Mouse (Mus musculus) heart, adult 8-10 months (tissue): ENCODE results near the gene Otogl. TPM values are rescaled to one million over a fixed set of nuclear protein-coding genes. Genes with fewer than 3 reads are reported as not detected.

Source experiments
- DNase-seq: peaks from one replicate; pipeline ENCODE4 v3.0.0; 2022; ENCODE audit warnings: low spot score
- total RNA-seq, 4 experiments: library from RNA; stranded (reverse); gene quantifications; 2 replicates each; pipeline ENCODE4 v1.2.4; 2022

The Otogl gene
- total RNA-seq, 4 experiments from 2014 or later = 0.06 to 0.08 (median 0.06) TPM

- no peak for DNase-seq
These were observed 5.5 kb downstream of the Otogl start for GRCm38 (mm10) chr10:107906453-107906852.

- peak; percentile 45 for DNase-seq
These were observed 6.5 kb downstream of the Otogl start for GRCm38 (mm10) chr10:107905274-107906034.

DNA sequence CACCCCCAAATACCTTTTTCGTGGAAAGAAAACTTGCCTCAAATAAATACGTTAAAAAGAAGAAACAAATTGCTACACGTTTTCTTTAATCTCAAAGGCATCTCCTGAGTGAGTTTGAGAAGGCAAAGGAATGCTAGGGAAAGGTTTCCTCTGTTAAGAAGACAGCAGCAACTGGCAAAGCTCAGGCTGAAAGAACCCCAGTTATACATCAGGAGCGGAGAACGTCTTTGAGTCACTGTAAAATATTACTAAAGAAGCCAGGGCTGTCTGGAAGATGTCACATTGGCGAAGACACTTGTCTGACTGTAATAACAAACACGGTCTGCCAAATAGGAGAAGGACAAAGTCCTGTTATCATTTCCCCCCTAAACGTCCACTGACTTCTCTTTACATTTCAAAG, 10.0 kb downstream of the Otogl start:
- no peak for DNase-seq

DNA sequence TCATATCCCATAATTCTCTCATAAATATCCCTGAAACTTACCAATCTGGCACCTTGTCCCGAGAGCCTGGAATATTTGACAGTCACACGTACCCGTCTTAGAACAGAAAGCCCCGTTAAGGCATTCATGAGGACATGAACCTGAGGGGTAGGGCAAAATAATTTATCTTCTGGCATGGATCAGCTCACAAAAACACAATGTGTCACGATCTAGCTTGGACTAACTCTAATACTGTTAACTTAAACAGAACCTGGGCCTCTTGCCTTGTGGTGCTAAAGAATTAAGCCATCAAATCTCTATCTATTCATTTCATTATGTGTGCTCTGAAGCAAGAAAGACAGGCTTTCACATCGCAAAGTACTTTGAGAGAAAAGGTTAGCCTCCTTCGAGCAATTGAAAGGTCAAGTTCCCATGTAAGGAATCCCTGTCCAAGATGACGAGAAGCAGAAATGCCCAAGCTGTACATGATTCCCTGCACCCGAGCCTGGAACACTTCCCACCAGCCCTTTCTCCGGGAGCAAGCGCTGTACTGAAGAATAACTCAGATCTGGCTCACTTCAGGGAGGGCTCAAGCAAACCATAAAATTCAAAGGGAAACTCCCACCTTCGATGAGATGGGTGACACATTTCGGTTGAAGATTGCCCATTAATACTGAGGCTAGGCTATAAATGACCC, 10.6 kb downstream of the Otogl start:
- no peak for DNase-seq

DNA sequence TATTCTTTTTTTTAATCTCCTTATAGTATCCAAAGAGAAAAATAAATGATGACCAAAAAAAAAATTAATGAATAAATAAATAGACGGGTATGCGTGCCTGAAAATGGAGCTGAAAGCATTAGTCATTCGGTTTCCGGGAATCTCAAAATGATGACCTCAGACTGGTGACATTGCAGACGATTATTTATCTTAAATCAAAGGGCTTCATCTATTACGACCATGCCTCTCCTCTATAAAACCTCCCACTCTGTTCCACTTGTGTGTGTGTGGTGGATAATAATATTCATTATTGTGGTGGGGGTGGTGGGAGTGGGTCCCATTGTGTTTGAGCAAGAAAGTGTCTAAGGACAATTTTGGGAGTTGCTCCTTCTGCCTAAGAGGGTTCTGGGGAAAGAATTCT, 12.0 kb downstream of the Otogl start:
- DNase-seq = no peak

DNA sequence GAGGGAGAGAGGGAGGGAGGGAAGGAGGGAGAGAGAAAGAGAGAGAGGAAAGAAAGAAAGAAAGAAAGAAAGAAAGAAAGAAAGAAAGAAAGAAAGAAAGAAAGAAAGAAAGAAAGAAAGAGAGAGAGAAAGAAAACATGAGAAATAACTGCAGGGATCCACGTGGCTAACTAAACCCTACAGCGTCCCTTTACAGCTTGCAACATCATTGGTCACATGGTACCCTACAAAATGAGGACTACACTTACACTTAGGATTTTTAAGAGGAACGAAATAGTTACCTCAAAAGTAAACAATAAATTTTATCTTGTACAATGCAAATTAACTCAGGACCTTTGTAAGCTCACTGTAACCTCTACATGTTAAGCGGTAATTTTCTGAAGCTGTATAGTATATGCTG, 15.8 kb downstream of the Otogl start:
- DNase-seq = no peak

DNA sequence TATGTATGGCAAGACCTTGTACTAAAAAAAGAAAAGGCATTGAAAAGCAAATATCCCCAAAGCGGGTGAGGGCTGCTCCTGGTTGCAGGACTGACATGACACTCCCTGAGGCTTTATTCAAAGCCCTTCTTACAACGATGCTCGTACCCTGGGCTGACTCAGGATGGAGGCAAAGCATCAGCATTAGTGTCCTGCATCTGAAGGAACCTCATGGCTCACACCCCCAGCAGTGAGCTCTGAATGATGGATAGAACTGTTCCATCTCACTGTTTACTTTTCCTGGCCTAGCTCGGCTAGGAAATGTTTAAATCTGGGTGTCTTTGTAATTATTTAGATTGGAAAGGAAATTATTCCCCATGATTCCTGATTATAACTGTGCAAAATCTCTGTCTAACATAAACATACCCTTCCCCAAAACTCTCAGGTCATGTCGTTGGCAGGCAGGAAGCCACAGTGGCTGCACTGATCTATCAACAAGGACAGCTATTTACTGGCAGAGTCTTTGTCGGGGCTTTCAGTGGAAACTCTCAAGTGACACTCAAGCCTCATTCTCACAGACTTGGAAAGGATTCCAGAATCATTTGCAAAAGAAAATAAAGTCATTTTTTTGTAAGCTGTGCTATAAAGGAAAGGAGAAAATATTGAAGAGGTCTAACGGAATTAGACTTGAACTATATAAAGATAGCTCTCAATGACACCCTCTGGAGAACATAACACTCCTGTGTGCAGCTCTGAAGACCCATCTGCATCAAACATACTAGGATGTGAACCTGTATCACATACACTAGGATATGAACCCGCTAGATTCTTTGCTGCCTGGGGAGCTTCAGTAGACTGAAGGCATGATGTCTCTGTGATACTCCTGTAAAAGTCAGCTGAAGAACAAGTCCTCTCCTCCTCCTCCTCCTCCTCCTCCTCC, 17.0 kb downstream of the Otogl start:
- DNase-seq = no peak

DNA sequence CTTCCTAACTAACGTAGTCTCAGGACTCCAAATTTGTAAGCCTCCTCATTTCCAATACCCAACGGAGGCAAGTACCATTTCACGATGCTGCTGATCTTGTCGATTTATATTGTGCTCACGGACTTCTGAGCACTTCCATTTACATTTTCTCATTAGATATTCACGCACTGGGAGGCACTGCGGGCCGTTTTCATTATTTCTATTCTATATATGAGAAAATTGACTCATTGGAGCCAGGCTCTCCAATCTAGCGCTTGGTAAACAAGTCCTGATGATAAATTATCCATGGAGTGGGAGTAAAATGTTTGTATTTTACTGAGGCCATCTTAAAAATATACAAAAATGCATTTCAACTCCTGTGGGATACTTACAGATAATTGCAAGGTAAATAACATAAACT, 21.5 kb downstream of the Otogl start:
- DNase-seq = no peak

DNA sequence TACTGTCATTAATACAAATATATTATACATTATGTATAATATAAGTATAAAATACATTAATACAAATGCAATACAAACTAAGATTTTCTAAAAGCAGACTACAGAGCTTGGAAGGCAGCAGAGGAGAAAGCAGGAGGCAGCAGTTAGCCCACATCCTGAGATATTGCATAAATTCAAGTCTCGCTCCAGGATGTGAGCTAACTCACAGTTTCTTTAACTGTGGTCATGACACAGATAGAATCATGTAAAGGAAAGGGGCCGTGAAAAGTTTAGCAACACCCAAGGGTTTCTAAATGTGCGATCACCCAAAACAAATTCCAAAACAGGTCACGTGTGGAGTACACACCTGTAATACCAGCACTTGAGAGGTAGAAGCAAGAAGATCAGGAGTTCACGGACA, 39.4 kb downstream of the Otogl start:
- no peak for DNase-seq

- no peak for DNase-seq
These were observed 39.8 kb downstream of the Otogl start for GRCm38 (mm10) chr10:107872109-107872508.

- no peak for DNase-seq
These were observed 41.4 kb downstream of the Otogl start for GRCm38 (mm10) chr10:107870540-107870939.

GRCm38 (mm10) chr10:107868904-107869303, 43.0 kb downstream of the Otogl start:
- no peak for DNase-seq

DNA sequence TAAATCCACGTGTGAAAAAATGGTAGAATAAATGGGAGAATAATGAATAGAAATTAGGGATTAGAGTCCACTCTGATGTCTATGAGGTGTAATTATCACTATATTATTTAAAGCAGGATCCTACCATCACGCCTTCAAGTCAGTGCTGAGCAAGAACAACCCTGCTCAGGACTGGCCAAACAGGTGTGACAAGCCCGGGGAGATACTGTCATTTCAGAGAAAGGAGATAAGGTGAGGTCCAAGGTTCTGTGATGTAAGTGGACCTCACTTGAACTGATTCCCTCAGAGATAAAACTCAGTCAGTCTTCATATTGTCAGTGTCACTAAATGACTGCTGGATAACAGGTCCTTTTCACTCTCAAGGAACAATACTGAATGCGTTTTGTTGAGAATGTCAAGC, 44.5 kb downstream of the Otogl start:
- no peak for DNase-seq

DNA sequence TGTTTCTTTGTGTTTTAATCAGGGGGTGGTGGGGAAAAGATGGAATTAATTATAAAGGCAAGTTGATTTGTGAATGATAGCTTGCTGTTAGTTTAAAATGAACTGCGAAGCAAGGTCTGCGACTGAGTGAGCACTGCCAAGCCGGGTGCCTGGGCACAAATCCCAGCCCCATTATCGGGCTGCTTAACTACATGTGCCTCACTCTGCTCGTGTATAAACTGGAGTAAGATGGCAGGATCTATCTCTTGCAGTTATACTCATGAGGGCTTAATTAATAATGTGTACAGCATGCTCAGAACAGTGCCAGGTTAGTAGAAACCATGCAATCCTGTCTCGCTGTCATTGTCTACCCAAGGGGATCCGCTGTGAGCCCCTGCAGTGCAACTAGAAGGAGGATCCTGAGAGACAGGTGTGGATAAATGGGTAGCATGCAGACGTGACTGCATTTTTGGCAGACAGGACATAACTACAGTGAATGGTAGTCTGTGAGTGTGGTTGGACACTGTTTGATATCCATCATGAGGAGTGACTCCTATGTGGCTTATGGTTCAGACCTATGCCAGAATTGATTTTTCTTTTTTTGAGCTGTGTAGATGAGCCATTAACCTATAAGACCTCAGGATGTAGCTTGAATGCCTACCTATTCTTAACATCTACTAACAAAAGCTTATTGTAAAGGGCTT, 51.6 kb downstream of the Otogl start:
- peak; percentile 44 for DNase-seq

- no peak for DNase-seq
These were observed 52.7 kb downstream of the Otogl start for GRCm38 (mm10) chr10:107859220-107859619.

- DNase-seq = peak; percentile 41
These were observed 53.2 kb downstream of the Otogl start for GRCm38 (mm10) chr10:107858684-107859083.

DNA sequence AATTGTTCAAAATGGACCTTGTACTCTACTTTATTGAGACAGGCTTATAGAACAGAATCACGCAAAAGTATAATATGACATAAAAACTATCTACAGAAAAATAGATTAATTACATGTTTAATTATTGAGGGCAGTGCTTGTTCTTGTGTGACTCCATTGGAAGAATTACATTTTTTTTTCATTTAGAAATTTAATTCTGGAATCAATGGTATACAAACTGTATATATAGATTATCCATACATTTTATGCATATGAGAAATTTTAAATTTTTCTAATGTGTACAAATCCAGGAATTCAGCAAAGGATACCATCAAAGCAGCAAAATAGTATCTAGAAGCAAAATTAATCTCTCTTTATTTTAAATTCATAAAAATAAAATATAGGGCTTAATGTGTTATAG, 67.0 kb downstream of the Otogl start:
- DNase-seq = no peak

- peak; percentile 1 for DNase-seq
These were observed 77.3 kb downstream of the Otogl start for GRCm38 (mm10) chr10:107834452-107835239.

DNA sequence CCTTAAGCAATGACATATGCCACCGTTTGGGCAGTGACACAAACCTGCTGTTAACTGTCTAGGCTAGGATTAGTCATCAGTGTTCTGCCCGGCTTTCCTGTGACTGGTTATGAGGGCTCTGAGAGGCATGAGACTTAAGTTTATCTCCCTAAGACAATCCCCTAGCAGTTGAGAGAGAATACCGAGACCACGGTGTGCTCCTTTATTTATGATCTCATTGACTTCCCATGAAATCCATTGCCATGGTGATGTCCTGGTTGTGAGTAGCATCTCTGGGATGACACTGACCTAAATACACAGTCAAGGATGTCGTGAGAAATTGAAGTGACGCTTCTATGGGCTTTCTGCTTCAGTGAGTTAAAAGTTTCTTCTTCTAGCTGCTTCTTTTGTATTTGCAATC, 82.8 kb downstream of the Otogl start:
- no peak for DNase-seq

- DNase-seq = no peak
These were observed 98.0 kb downstream of the Otogl start for GRCm38 (mm10) chr10:107813814-107814483.
